Mouse (Mus musculus) inflammation-experienced regulatory T-cells, adult 16 weeks (primary cell): Measurements from ENCODE around the gene Ubxn1. TPM values are rescaled to one million over a fixed set of nuclear protein-coding genes. Genes with fewer than 3 reads are reported as not detected.

Experiments used
- polyA plus RNA-seq: library from polyadenylated mRNA; unstranded; fragments of 100-300 nt; shearing (Covaris generic); gene quantifications from one replicate; pipeline ENCODE4 v1.2.1, GENCODE M21; 2017

Ubxn1 gene
- 165 TPM for polyA plus RNA-seq

GRCm38 (mm10) chr19:8871267-8872186, at the start of gene Ubxn1:
Ubxn1 (plus strand) TSS chr19:8871496.

GRCm38 (mm10) chr19:8829660-8830059, 41.6 kb upstream of the Ubxn1 start, which contains the start of gene AC129217.1:
AC129217.1 (plus strand) TSS chr19:8829773.

DNA sequence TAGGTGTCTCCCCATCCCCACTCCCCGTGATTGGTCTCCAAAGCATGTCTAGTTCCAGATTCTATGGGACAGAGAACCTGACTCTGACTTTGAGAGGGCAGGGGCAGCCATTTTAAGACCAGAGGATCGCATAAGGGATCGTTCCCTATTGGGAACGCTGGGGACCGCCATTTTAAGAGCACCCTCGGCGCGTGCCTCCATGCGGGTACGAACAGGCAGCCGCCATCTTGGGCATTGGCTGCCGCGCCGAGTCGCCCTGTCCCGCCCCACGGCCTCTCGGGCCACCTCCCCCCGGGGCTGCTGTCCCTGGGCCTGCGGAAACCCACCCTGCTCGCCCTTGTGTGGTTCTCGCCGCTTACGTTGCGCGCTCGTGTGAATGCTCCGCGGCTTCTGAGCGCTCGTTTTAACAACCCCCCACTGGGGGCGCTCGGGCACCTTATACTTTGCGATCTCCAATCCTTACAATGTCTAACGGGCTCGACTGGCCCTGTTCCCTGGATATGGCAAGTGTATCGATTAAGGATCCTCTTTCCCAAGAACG, 34.0 kb upstream of the Ubxn1 start, which contains the start of gene Bscl2:
TSS of gene Bscl2 (plus strand) at position 217 of the 541 bp plus-strand sequence.

GRCm38 (mm10) chr19:8839103-8839907, 32.0 kb upstream of the Ubxn1 start, which contains the start of gene Gng3:
Gng3 (minus strand) TSS chr19:8839194.

GRCm38 (mm10) chr19:8850402-8850901, 20.8 kb upstream of the Ubxn1 start, which contains the start of gene Lrrn4cl:
Lrrn4cl (plus strand) TSS chr19:8850768.

GRCm38 (mm10) chr19:8880311-8881033, 9.2 kb downstream of the Ubxn1 start, which contains the start of gene Uqcc3:
Uqcc3 (minus strand) TSS chr19:8880923.

DNA sequence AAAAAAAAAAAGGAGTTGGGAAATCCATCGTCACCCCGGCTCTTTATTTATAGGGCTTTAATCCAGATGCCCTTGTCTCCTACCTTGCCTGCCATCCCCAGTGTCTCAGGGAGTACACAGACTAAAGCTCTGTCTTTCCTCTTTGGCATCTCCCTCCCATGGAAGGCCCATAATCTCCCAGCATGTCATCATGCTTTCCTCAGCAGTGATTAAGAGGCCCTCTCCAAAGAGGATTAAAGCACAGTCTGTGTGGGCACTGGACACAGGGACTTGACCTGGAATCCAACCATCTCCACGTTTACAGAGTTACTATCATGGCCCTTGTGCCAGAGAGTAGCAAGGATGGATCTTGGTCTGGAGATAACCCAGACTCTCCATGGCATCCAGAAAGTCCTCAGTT, 12.3 kb downstream of the Ubxn1 start, which contains the start of the genes Lbhd1 and Gm49403:
TSS of gene Lbhd1 (plus strand) at position 117 of the 400 bp plus-strand sequence.
TSS of gene Gm49403 (plus strand) at position 315 of the 400 bp plus-strand sequence.

DNA sequence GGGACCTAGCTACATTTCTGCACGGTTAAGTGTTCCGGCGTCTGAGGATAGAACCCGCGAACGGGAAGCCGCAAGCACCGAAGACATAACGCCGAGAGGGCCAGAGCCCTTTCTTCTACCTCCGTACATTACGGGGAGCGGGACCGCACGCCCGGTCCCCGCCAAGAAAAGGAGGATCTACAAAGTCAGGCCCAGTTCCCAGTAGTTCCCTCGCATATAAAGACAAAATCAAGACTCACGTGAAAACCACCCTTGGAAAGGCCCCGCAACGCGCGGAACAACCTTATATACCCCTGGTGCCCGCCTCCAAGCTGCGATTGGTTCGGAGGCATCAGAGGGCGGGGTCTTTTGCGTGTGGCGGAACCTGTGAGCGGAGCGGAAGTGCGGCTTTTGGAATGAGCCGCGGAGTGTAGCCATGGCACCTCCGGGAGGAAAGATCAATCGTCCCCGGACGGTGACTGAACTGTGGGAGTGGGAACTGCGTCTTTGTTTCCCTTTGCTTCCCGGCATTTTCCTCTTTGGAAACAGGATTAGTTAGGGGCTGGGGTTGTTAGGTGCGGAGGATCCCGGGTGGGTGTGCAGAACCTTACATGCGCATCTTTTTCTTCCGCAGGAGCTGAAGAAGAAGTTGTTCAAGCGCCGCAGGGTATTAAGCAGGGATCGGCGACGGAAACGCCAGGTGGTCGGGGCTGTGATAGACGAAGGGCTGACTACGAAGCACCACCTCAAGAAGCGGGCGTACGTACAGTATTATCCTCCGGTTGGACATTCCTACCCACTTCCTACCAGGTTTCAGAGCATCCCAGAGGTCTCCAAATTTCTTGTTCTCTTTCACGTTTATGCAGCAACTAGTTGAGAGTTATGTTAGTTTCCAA, 17.5 kb downstream of the Ubxn1 start, which contains the start of the genes 1810009A15Rik and Gm49416:
TSS of gene 1810009A15Rik (plus strand) at position 343 of the 875 bp plus-strand sequence.
TSS of gene Gm49416 (plus strand) at position 416 of the 875 bp plus-strand sequence.

GRCm38 (mm10) chr19:8892829-8893766, 21.8 kb downstream of the Ubxn1 start, which contains the start of gene Ints5:
Ints5 (plus strand) TSS chr19:8893005.

GRCm38 (mm10) chr19:8897865-8898495, 26.7 kb downstream of the Ubxn1 start, which contains the start of gene Ganab:
Ganab (plus strand) TSS chr19:8898071.

GRCm38 (mm10) chr19:8920073-8920736, 48.9 kb downstream of the Ubxn1 start, which contains the start of gene B3gat3:
B3gat3 (plus strand) TSS chr19:8920374.

Other genes with a start within 250 kb of the Ubxn1 start
- gene Chrm1, start 207.7 kb upstream of the Ubxn1 start, polyA plus RNA-seq: not detected
- gene Slc3a2, start 148.1 kb upstream of the Ubxn1 start, polyA plus RNA-seq: 132 TPM
- 88.5 TPM for gene Wdr74, start 135.7 kb upstream of the Ubxn1 start, polyA plus RNA-seq
- 1.1 TPM for gene 1700092M07Rik, start 130.8 kb upstream of the Ubxn1 start, polyA plus RNA-seq
- gene Stx5a, start 130.1 kb upstream of the Ubxn1 start, polyA plus RNA-seq: 189 TPM
- 324 TPM for gene Nxf1, start 114.4 kb upstream of the Ubxn1 start, polyA plus RNA-seq
- gene Tmem223, start 100.5 kb upstream of the Ubxn1 start, polyA plus RNA-seq: 107 TPM
- gene Tmem179b, start 97.0 kb upstream of the Ubxn1 start, polyA plus RNA-seq: 167 TPM
- 6.1 TPM for gene Taf6l, start 85.1 kb upstream of the Ubxn1 start, polyA plus RNA-seq
- 172 TPM for gene Polr2g, start 72.9 kb upstream of the Ubxn1 start, polyA plus RNA-seq
- 4.3 TPM for gene Zbtb3, start 68.9 kb upstream of the Ubxn1 start, polyA plus RNA-seq
- gene Ttc9c, start 52.2 kb upstream of the Ubxn1 start, polyA plus RNA-seq: 57.9 TPM
- gene Hnrnpul2, start 51.5 kb upstream of the Ubxn1 start, polyA plus RNA-seq: 5.4 TPM
- not detected for gene AC129217.1, start 41.7 kb upstream of the Ubxn1 start, polyA plus RNA-seq
- gene Bscl2, start 34.0 kb upstream of the Ubxn1 start, polyA plus RNA-seq: 112 TPM
- gene Gng3, start 32.3 kb upstream of the Ubxn1 start, polyA plus RNA-seq: 0.45 TPM
- not detected for gene Lrrn4cl, start 20.7 kb upstream of the Ubxn1 start, polyA plus RNA-seq
- 82.7 TPM for gene Uqcc3, start 9.4 kb downstream of the Ubxn1 start, polyA plus RNA-seq
- 75.6 TPM for gene Lbhd1, start 12.2 kb downstream of the Ubxn1 start, polyA plus RNA-seq
- not detected for gene Gm49403, start 12.4 kb downstream of the Ubxn1 start, polyA plus RNA-seq
- 74.5 TPM for gene 1810009A15Rik, start 17.4 kb downstream of the Ubxn1 start, polyA plus RNA-seq
- gene Gm49416, start 17.4 kb downstream of the Ubxn1 start, polyA plus RNA-seq: not detected
- gene Ints5, start 21.5 kb downstream of the Ubxn1 start, polyA plus RNA-seq: 55.6 TPM
- 145 TPM for gene Ganab, start 26.6 kb downstream of the Ubxn1 start, polyA plus RNA-seq
- 37.2 TPM for gene B3gat3, start 48.9 kb downstream of the Ubxn1 start, polyA plus RNA-seq
- gene Rom1, start 57.9 kb downstream of the Ubxn1 start, polyA plus RNA-seq: 11.8 TPM
- 76.0 TPM for gene Eml3, start 58.1 kb downstream of the Ubxn1 start, polyA plus RNA-seq
- 248 TPM for gene Mta2, start 70.4 kb downstream of the Ubxn1 start, polyA plus RNA-seq
- gene Tut1, start 82.4 kb downstream of the Ubxn1 start, polyA plus RNA-seq: 55.5 TPM
- gene Eef1g, start 95.5 kb downstream of the Ubxn1 start, polyA plus RNA-seq: 297 TPM
- 137 TPM for gene Ahnak, start 117.8 kb downstream of the Ubxn1 start, polyA plus RNA-seq
- gene Scgb1a1, start 216.5 kb downstream of the Ubxn1 start, polyA plus RNA-seq: not detected